Mouse (Mus musculus) subcutaneous adipose tissue, adult 2 months (tissue): ENCODE results near the gene H2afb1. TPM values are rescaled to one million over a fixed set of nuclear protein-coding genes. Genes with fewer than 3 reads are reported as not detected.

Source experiments
- polyA plus RNA-seq: library from polyadenylated mRNA; depleted of rRNA; stranded (reverse); fragments of >200 nt; gene quantifications from 2 replicates; pipeline ENCODE4 v1.2.3, GENCODE M21; 2012; ENCODE audit warnings: low replicate concordance; rRNA removed

Gene H2afb1
- polyA plus RNA-seq: not detected in 2 replicates

GRCm38 (mm10) chrX:117014457-117014856, at the start of gene H2afb1:
Gene H2afb1 (plus strand): TSS chrX:117014757.

